Mouse (Mus musculus) inflammation-experienced regulatory T-cells (primary cell): ENCODE data around the gene Gabrr2. TPM values are rescaled to one million over a fixed set of nuclear protein-coding genes. Genes with fewer than 3 reads are reported as not detected.

ENCODE experiments used
- polyA plus RNA-seq, 2 experiments: library from polyadenylated mRNA; unstranded; fragments of 100-300 nt; shearing (Covaris generic); gene quantifications; one replicate each; pipeline ENCODE4 v1.2.1; 2017

Gabrr2 gene
- polyA plus RNA-seq, result 10 to 100 TPM; 17.4 to 39.8 TPM

DNA sequence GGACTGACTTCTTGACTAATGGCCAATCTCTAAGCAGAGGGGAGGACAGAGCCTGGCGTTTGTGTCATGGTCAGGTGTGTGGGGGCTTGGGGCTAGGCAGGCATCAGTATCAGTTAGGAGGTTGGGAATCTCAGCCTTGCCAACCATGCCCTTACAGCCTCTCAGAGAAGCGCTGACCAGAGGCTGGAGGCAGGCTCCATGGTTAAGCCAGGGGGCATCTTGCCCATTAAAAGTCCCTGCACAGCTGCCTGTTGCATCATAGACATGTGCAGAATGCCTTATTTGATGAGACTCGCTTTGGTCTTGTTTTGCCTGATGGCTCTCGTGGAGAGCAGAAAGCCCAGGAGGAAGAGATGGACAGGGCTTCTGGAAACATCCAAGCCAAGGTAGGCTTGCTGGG, at the start of gene Gabrr2:
Gene Gabrr2, plus strand, starts transcription at position 19 of the 400 bp plus-strand sequence.

DNA sequence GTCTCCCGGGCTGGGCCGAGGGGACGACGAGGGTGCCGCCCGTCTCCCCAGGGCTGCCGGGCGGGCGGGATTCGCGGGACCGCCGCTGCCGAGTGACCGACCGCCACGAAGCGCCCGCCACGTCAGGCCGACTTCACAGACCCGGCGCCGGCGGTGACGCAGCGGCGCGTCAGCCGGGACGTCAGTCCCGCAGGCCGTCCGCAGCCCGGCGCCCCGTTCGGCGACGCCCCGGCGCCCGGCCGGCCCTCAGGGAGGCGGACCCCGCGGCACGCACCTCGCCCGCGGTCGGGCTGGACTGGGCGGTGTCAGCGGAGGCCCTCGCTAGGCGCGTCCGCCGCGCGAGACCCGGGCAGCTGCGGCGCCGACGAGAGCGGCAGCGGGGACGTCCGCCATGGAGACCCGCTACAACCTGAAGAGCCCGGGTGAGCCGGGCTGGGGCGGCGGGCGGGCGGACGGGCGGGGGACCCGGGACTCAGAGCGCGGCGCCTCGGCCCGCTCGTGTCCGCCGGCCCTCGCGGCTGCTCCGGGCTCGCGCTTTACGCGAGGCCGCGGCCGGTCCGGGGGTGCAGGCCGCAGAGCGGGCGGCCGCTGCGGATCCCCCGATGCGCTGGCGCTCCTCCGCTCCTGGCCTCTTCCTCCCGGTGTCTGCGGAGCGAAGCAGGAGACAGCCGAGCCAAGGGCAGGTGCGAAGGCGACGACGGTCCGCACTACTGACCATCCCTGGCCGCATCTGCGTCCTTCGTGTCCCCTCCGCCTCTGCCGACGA, 31.4 kb upstream of the Gabrr2 start, which contains the start of gene Ube2j1:
Gene Ube2j1, plus strand, starts transcription at position 222 of the 766 bp plus-strand sequence.

GRCm38 (mm10) chr4:33132221-33132620, 69.4 kb downstream of the Gabrr2 start, which contains the start of gene Gabrr1:
TSS of gene Gabrr1 (plus strand) at chr4:33132521.

Other genes starting within 250 kb of the Gabrr2 start
- 1 to 10 TPM; 2.9 to 7.4 TPM for gene Ankrd6, start 112.2 kb upstream of the Gabrr2 start, polyA plus RNA-seq
- 10 to 100 TPM in 1 of 2 experiments, under 1 TPM in 1; 0.60 to 22.1 TPM for gene Rragd, start 80.0 kb upstream of the Gabrr2 start, polyA plus RNA-seq
- gene Ube2j1, start 31.6 kb upstream of the Gabrr2 start, polyA plus RNA-seq, result 100 to 1,000 TPM; 102 to 129 TPM
- under 1 TPM; 0.17 to 0.18 TPM for gene Gabrr1, start 69.5 kb downstream of the Gabrr2 start, polyA plus RNA-seq
- 1 to 10 TPM in 1 of 2 experiments, under 1 TPM in 1; 0.18 to 1.2 TPM for gene Pm20d2, start 126.7 kb downstream of the Gabrr2 start, polyA plus RNA-seq
- gene Srsf12, start 146.0 kb downstream of the Gabrr2 start, polyA plus RNA-seq, result 1 to 10 TPM; 1.7 to 2.2 TPM
- gene Pnrc1, start 227.2 kb downstream of the Gabrr2 start, polyA plus RNA-seq, result 100 to 1,000 TPM; 487 to 519 TPM
- gene Rngtt, start 247.3 kb downstream of the Gabrr2 start, polyA plus RNA-seq, result 10 to 100 TPM; 47.5 to 55.8 TPM